Mouse (Mus musculus) kidney, embryonic 15.5 days (tissue): ENCODE data around the gene Pdia4. TPM values are rescaled to one million over a fixed set of nuclear protein-coding genes. Genes with fewer than 3 reads are reported as not detected.
"Not testable (repeated sequence)": the region's sequence is repeated elsewhere in the genome, so short reads cannot be mapped to it uniquely, and the experiment has no call there.

Source experiments
- ATAC-seq: fragments of 200-750 bp; cut with Nextera tagmentation; replicated peaks from 2 replicates; pipeline ENCODE4 v1.8.0; 2017; ENCODE audit warnings: moderate TSS enrichment; ENCODE audit not compliant: low FRiP score
- H3K27ac ChIP-seq: fragments of 300-500 bp; sonication (generic); 2 replicates; pipeline ENCODE4 v1.5.1; 2015; ENCODE audit warnings: mild to moderate bottlenecking, inconsistent platforms
- H3K27me3 ChIP-seq: fragments of 300-500 bp; sonication (generic); 2 replicates; pipeline ENCODE4 v1.6.1; 2015; ENCODE audit warnings: inconsistent platforms
- H3K36me3 ChIP-seq: fragments of 300-500 bp; sonication (generic); 2 replicates; pipeline ENCODE4 v1.6.1; 2015; ENCODE audit warnings: inconsistent platforms
- H3K4me1 ChIP-seq: fragments of 300-500 bp; sonication (generic); 2 replicates; pipeline ENCODE4 v1.6.1; 2015; ENCODE audit warnings: inconsistent platforms
- H3K4me2 ChIP-seq: fragments of 300-500 bp; sonication (generic); 2 replicates; pipeline ENCODE4 v1.6.1; 2015; ENCODE audit warnings: moderate library complexity, mild to moderate bottlenecking, inconsistent platforms
- H3K4me3 ChIP-seq: fragments of 300-500 bp; sonication (generic); replicated peaks from 2 replicates; pipeline ENCODE4 v1.5.1; 2015; ENCODE audit warnings: mild to moderate bottlenecking, inconsistent platforms
- H3K9ac ChIP-seq: fragments of 300-500 bp; sonication (generic); 2 replicates; pipeline ENCODE4 v1.6.1; 2015; ENCODE audit warnings: mild to moderate bottlenecking, inconsistent platforms
- H3K9me3 ChIP-seq: fragments of 300-500 bp; sonication (generic); replicated peaks from 2 replicates; pipeline ENCODE4 v1.6.1; 2016; ENCODE audit warnings: inconsistent platforms
- WGBS: fragments of 180-500 bp; shearing (Covaris S2); methylation state at CpG from one replicate; pipeline ENCODE4 v1.1.7; 2015; ENCODE audit warnings: mixed read lengths; 5-methylcytosine and 5-hydroxymethylcytosine counted together
- microRNA counts: library from miRNA; unstranded; fragments of <30 nt; microRNA quantifications from one replicate; lab custom pipeline; 2016
- microRNA-seq: library from miRNA; unstranded; fragments of <30 nt; microRNA quantifications from one replicate; pipeline ENCODE4, GENCODE M21; 2016
- polyA plus RNA-seq: library from polyadenylated mRNA; unstranded; fragments of >200 nt; fragmentation: Nextera tagmentation; extraction: Ambion mirVana; gene quantifications from 2 replicates; pipeline ENCODE4 v1.2.1, GENCODE M21; 2015

The Pdia4 gene
- polyA plus RNA-seq, 1 experiment from 2014 or later, result 353 TPM

DNA sequence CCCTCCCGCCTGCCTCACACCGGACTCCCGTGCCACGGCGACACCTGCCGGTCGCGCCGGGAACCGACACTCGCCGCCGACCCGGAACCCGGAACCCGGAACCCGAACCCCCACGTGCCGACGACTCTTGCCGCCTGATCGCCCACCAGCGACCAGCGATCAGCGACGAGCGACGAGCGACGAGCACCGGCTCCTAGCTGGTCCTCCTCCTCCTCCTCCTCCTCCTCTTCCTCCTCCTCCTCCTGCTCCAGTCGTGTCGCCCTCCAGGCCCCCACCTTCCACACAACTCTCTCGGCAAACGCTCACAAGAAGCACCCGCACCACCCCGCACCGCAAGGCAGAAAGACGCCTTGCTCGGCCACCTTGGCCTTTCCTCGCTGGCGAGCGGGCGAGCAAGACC, 60.1 kb downstream of the Pdia4 start:
- H3K36me3 ChIP-seq, H3K27ac ChIP-seq, H3K9me3 ChIP-seq, H3K4me3 ChIP-seq, H3K4me1 ChIP-seq, H3K4me2 ChIP-seq, H3K9ac ChIP-seq, H3K27me3 ChIP-seq, ATAC-seq: not testable (repeated sequence)
- 4% methylated on average over 16 of the region's 44 CpGs for WGBS

- not testable (repeated sequence) for H3K9me3 ChIP-seq, ATAC-seq, H3K4me1 ChIP-seq, H3K27me3 ChIP-seq, H3K9ac ChIP-seq, H3K36me3 ChIP-seq, H3K27ac ChIP-seq
- Histone ChIP-seq H3K4me3 (peak overlapping the region; percentile 30), H3K4me2 (peak overlapping the region; percentile 52)
- WGBS, result 11% methylated on average over 15 of the region's 25 CpGs
Observed at GRCm38 (mm10) chr6:47748306-47748705, 64.9 kb downstream of the Pdia4 start.

- H3K9ac ChIP-seq, H3K4me2 ChIP-seq, H3K27me3 ChIP-seq, H3K27ac ChIP-seq, H3K4me1 ChIP-seq, H3K9me3 ChIP-seq, ATAC-seq, H3K36me3 ChIP-seq, H3K4me3 ChIP-seq: not testable (repeated sequence)
- 82% methylated on average over 6 of the region's 8 CpGs for WGBS
Observed at GRCm38 (mm10) chr6:47747886-47748285, 65.3 kb downstream of the Pdia4 start.

MicroRNAs encoded within 50 kb of the gene (microRNA counts, 519-probe panel; counts per million panel counts)
- microRNA mmu-miR-704 (lab: Ali Mortazavi, UCI), result 31.7 counts per million

Small RNAs within 50 kb of the gene (microRNA-seq; reads per million reads assigned to microRNA genes)
- gene Mir704, result not detected

Other genes starting within 250 kb of the Pdia4 start
- 108 and 116 TPM in 2 replicates for gene Ezh2, start 218.1 kb downstream of the Pdia4 start, polyA plus RNA-seq
- 3.7 and 4.1 TPM in 2 replicates for gene Zfp786, start 17.4 kb upstream of the Pdia4 start, polyA plus RNA-seq
- gene Zfp398, start 22.2 kb upstream of the Pdia4 start, polyA plus RNA-seq, result 9.5 and 10.1 TPM in 2 replicates
- 16.3 and 18.0 TPM in 2 replicates for gene Zfp282, start 63.8 kb upstream of the Pdia4 start, polyA plus RNA-seq
- gene Zfp212, start 107.0 kb upstream of the Pdia4 start, polyA plus RNA-seq, result 19.3 and 20.6 TPM in 2 replicates
- 9.0 and 10.7 TPM in 2 replicates for gene Zfp956, start 140.0 kb upstream of the Pdia4 start, polyA plus RNA-seq
- gene Zfp777, start 235.5 kb upstream of the Pdia4 start, polyA plus RNA-seq, result 8.9 and 9.8 TPM in 2 replicates